Mouse (Mus musculus): ENCODE measurements at regions not wholly inside any gene's neighbourhood (a gene's known extent, or its start where the extent isn't known, plus 50 kb on each side); places are given as distances from the start of the nearest gene placed in this dataset.

DNA sequence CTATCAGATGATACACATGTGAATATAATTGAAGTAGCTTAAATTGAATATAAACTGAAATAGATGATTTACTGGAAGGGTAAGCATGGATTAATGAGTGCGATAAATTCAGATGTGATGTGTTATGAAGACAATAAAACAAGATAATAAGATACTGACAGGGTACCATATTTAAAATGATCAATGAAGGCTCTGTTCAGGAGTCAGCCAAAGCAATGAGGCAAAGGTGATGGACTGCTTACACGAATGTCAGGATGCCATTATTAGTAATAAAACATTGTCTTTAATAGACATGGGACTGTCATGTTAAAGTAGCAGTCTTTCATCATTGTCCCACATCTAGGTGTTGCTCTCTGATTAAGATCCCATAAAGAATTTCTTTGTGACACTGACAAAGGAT lies 263.1 kb upstream of the Ano5 start:
- TF ChIP-seq CTCF (IDR thresholded peaks at IDR 0.05; ENCODE audit: low read depth, low read length), result no peak
- no peak for TF ChIP-seq POLR2A (IDR thresholded peaks at IDR 0.05; ENCODE audit: insufficient read depth, low read length)
